Mouse (Mus musculus) right cerebral cortex, adult 2 months (tissue): ENCODE measurements around the gene Sit1.
A peak's percentile ranks its signal among the peaks of the same experiment; 100 is the strongest.
"Not testable (repeated sequence)": the region's sequence is repeated elsewhere in the genome, so short reads cannot be mapped to it uniquely, and the experiment has no call there.

ENCODE experiments used
- DNase-seq, 2 experiments: peaks; one replicate each; pipeline ENCODE4 v3.0.0; 2021 to 2022; ENCODE audit warnings: low spot score in 2 of 2

Sit1 gene

GRCm38 (mm10) chr4:43499407-43500333, 16.1 kb upstream of the Sit1 start, which contains the start of gene Arhgef39:
TSS of gene Arhgef39 (minus strand) at chr4:43499695.
- peak; percentile 72 to 77 for DNase-seq

- DNase-seq: no peak
Measured at GRCm38 (mm10) chr4:43498983-43499382, 15.4 kb upstream of the Sit1 start.

GRCm38 (mm10) chr4:43497946-43498345, 14.4 kb upstream of the Sit1 start:
- DNase-seq: no peak

- no peak for DNase-seq
Measured at GRCm38 (mm10) chr4:43497405-43497804, 13.9 kb upstream of the Sit1 start.

GRCm38 (mm10) chr4:43496587-43496986, 13.1 kb upstream of the Sit1 start:
- no peak for DNase-seq

- no peak for DNase-seq
Measured at GRCm38 (mm10) chr4:43493846-43494240, 10.3 kb upstream of the Sit1 start.

- DNase-seq: peak; percentile 95 to 97
Measured at GRCm38 (mm10) chr4:43493186-43493845, 9.8 kb upstream of the Sit1 start.

GRCm38 (mm10) chr4:43492821-43493185, 9.3 kb upstream of the Sit1 start, which contains the start of gene Ccdc107:
TSS of gene Ccdc107 (plus strand) at chr4:43492900.
- DNase-seq: peak; percentile 90 to 94

GRCm38 (mm10) chr4:43492101-43492820, 8.7 kb upstream of the Sit1 start:
- no peak for DNase-seq

GRCm38 (mm10) chr4:43490801-43491200, 7.3 kb upstream of the Sit1 start:
- no peak for DNase-seq

GRCm38 (mm10) chr4:43489611-43490010, 6.1 kb upstream of the Sit1 start:
- DNase-seq: no peak

- DNase-seq: not testable (repeated sequence)
Measured at GRCm38 (mm10) chr4:43485666-43486065, 2.1 kb upstream of the Sit1 start.

- DNase-seq: no peak
Measured at GRCm38 (mm10) chr4:43482591-43482990, 943 bp downstream of the Sit1 start.

GRCm38 (mm10) chr4:43481894-43482456, 1.6 kb downstream of the Sit1 start:
- no peak for DNase-seq

- no peak for DNase-seq
Measured at GRCm38 (mm10) chr4:43480985-43481384, 2.5 kb downstream of the Sit1 start.

GRCm38 (mm10) chr4:43478906-43479832, 4.4 kb downstream of the Sit1 start:
- peak; percentile 36 to 56 for DNase-seq

- DNase-seq: no peak
Measured at GRCm38 (mm10) chr4:43478534-43478858, 5.0 kb downstream of the Sit1 start.

- DNase-seq: peak; percentile 85 to 88
Measured at GRCm38 (mm10) chr4:43477857-43478533, 5.5 kb downstream of the Sit1 start.

GRCm38 (mm10) chr4:43476604-43477003, 6.9 kb downstream of the Sit1 start:
- DNase-seq: no peak

GRCm38 (mm10) chr4:43473636-43474035, 9.9 kb downstream of the Sit1 start:
- DNase-seq: no peak
